Mouse (Mus musculus) embryonic facial prominence, embryonic 15.5 days (tissue): ENCODE data around the gene Ghrh. TPM values are rescaled to one million over a fixed set of nuclear protein-coding genes. Genes with fewer than 3 reads are reported as not detected.
A peak's percentile ranks its signal among the peaks of the same experiment; 100 is the strongest.

ENCODE experiments used
- ATAC-seq: fragments of 200-750 bp; cut with Nextera tagmentation; 2 replicates; pipeline ENCODE4 v1.8.0; 2017; ENCODE audit warnings: low read depth, moderate TSS enrichment; ENCODE audit not compliant: insufficient number of reproducible peaks, low FRiP score, low TSS enrichment
- H3K27ac ChIP-seq: fragments of 300-500 bp; sonication (generic); replicated peaks from 2 replicates; pipeline ENCODE4 v1.5.1; 2015; ENCODE audit warnings: mild to moderate bottlenecking, inconsistent platforms
- H3K27me3 ChIP-seq: fragments of 300-500 bp; sonication (generic); 2 replicates; pipeline ENCODE4 v1.6.1; 2015; ENCODE audit warnings: inconsistent platforms
- H3K36me3 ChIP-seq: fragments of 300-500 bp; sonication (generic); 2 replicates; pipeline ENCODE4 v1.6.1; 2015; ENCODE audit warnings: mild to moderate bottlenecking, inconsistent platforms
- H3K4me1 ChIP-seq: fragments of 300-500 bp; sonication (generic); 2 replicates; pipeline ENCODE4 v1.6.1; 2015; ENCODE audit warnings: inconsistent platforms
- H3K4me2 ChIP-seq: fragments of 300-500 bp; sonication (generic); replicated peaks from 2 replicates; pipeline ENCODE4 v1.6.1; 2015; ENCODE audit warnings: mild to moderate bottlenecking, inconsistent platforms
- H3K4me3 ChIP-seq: fragments of 300-500 bp; sonication (generic); replicated peaks from 2 replicates; pipeline ENCODE4 v1.5.1; 2015; ENCODE audit warnings: mild to moderate bottlenecking, inconsistent platforms
- H3K9ac ChIP-seq: fragments of 300-500 bp; sonication (generic); 2 replicates; pipeline ENCODE4 v1.6.1; 2015; ENCODE audit warnings: inconsistent platforms
- H3K9me3 ChIP-seq: fragments of 300-500 bp; sonication (generic); replicated peaks from 2 replicates; pipeline ENCODE4 v1.6.1; 2016; ENCODE audit warnings: inconsistent platforms
- WGBS: fragments of 180-500 bp; shearing (Covaris S2); methylation state at CpG from one replicate; pipeline ENCODE4 v1.1.7; 2015; 5-methylcytosine and 5-hydroxymethylcytosine counted together
- polyA plus RNA-seq: library from polyadenylated mRNA; unstranded; fragments of >200 nt; fragmentation: Nextera tagmentation; extraction: Ambion mirVana; gene quantifications from 2 replicates; pipeline ENCODE4 v1.2.1, GENCODE M21; 2015

Ghrh gene
- polyA plus RNA-seq, 1 experiment from 2014 or later, result not detected

GRCm38 (mm10) chr2:157343337-157343736 lies 4.0 kb downstream of the Ghrh start:
- Histone ChIP-seq H3K4me3 (no peak overlapping the region), H3K4me2 (no peak overlapping the region), H3K27me3 (no peaks in the 10 kb centered on the region), H3K4me1 (peaks cover 8% of the 10 kb centered on the region), H3K9ac (no peak overlapping the region), H3K36me3 (no peaks in the 10 kb centered on the region), H3K9me3 (no peaks in the 10 kb centered on the region), H3K27ac (no peak overlapping the region)
- ATAC-seq, result no peak
- WGBS, result 76% methylated on average over 6 of the region's 6 CpGs

- Histone ChIP-seq H3K4me3 (no peak overlapping the region), H3K9me3 (no peaks in the 10 kb centered on the region), H3K9ac (no peak overlapping the region), H3K27me3 (no peaks in the 10 kb centered on the region), H3K4me2 (no peak overlapping the region), H3K36me3 (no peaks in the 10 kb centered on the region), H3K4me1 (peaks cover 1% of the 10 kb centered on the region), H3K27ac (no peak overlapping the region)
- 38% methylated on average over 5 of the region's 5 CpGs for WGBS
- no peak for ATAC-seq
These were observed 4.9 kb downstream of the Ghrh start for GRCm38 (mm10) chr2:157342328-157342926.

GRCm38 (mm10) chr2:157341554-157342270 lies 5.6 kb downstream of the Ghrh start:
- Histone ChIP-seq H3K36me3 (no peaks in the 10 kb centered on the region), H3K9ac (no peak overlapping the region), H3K4me3 (no peak overlapping the region), H3K4me1 (no peaks in the 10 kb centered on the region), H3K27ac (no peak overlapping the region), H3K4me2 (no peak overlapping the region), H3K27me3 (no peaks in the 10 kb centered on the region), H3K9me3 (no peaks in the 10 kb centered on the region)
- ATAC-seq, result no peak
- 38% methylated on average over 11 of the region's 11 CpGs for WGBS

DNA sequence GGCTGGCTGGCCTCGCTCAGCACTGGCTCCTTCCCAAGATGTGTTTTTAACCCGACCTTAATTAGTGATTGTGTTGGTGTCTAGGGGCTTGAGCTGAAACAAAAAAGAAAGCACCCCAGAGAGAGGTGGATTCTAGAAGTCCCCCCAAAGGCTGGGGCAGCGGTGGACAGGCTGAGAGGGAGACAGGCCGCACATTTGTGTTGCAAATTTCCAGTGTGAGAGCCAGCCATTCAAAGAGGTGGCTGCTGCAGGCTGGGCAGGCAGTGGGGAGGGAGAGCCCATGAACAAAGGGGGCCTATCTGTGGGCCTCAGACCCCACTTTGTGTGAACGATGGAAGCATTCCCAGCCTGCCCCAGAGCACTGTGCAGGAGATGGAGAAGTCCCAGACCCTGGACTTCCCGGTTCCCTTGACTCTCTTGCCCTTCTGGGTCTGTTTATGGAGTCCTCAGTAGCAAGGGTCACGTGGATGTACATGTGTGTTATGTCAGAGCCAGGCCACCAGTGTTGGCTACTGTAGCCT lies 7.0 kb downstream of the Ghrh start:
- Histone ChIP-seq H3K4me1 (no peaks in the 10 kb centered on the region), H3K27ac (no peak overlapping the region), H3K27me3 (no peaks in the 10 kb centered on the region), H3K9me3 (no peaks in the 10 kb centered on the region), H3K36me3 (no peaks in the 10 kb centered on the region), H3K4me3 (no peak overlapping the region), H3K9ac (no peak overlapping the region), H3K4me2 (no peak overlapping the region)
- WGBS, result 38% methylated on average over 7 of the region's 7 CpGs
- no peak for ATAC-seq

DNA sequence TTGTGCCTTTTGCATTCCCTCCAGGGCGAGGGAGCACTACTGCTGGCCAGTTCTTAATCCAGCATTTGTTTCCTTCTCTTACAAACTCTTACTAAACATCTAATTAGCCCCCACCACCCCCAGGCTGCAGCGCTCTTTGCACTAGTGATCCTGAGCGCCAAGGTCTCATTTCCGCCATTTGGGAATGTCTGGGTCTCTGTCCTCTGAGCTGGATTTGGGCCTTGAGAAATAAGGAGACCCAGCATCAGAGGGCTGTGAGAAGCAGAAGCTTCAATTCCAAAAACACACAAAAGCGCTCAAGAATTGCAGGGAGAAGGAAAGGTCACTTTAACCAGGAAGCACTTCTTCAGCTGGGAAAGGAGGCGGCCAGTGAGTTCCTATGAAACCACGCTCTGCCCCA lies 7.8 kb downstream of the Ghrh start:
- H3K9me3 ChIP-seq, result no peaks in the 10 kb centered on the region
- no peaks in the 10 kb centered on the region for H3K27me3 ChIP-seq
- no peaks in the 10 kb centered on the region for H3K36me3 ChIP-seq
- H3K4me1 ChIP-seq, result no peaks in the 10 kb centered on the region
- no peak overlapping the region for H3K4me2 ChIP-seq
- H3K27ac ChIP-seq, result no peak overlapping the region
- no peak for ATAC-seq
- no peak overlapping the region for H3K4me3 ChIP-seq
- 66% methylated on average over 7 of the region's 7 CpGs for WGBS
- H3K9ac ChIP-seq, result no peak overlapping the region

- Histone ChIP-seq H3K4me1 (no peaks in the 10 kb centered on the region), H3K36me3 (no peaks in the 10 kb centered on the region), H3K9me3 (no peaks in the 10 kb centered on the region), H3K4me2 (no peak overlapping the region), H3K4me3 (no peak overlapping the region), H3K27me3 (no peaks in the 10 kb centered on the region), H3K27ac (no peak overlapping the region), H3K9ac (no peak overlapping the region)
- WGBS, result 38% methylated on average over 5 of the region's 5 CpGs
- ATAC-seq, result no peak
These were observed 8.6 kb downstream of the Ghrh start for GRCm38 (mm10) chr2:157338663-157339062.

DNA sequence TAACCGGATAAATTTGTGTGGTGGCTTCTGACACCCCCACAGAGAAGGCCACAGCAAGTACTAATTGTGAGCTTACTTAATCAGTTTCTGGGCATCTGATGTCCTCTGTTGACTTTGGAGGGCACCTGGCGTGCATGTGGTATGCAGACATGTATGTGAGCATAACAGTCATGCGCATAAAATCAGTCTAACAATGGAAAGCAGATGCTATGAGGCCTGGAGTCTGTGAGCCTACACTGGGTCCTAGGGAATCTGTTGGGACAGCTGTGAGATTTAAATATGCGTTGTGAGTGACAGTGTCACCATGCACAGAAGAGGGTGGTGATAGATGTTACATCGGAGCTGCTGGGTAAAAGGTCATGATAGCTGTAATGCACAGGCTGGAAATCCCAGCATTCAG lies 15.2 kb downstream of the Ghrh start:
- 46% methylated on average over 5 of the region's 5 CpGs for WGBS
- H3K36me3 ChIP-seq, result peaks cover 10% of the 10 kb centered on the region; the same call in 1 of the 2 replicates
- no peak overlapping the region for H3K27ac ChIP-seq
- no peak overlapping the region for H3K4me2 ChIP-seq
- H3K27me3 ChIP-seq, result no peaks in the 10 kb centered on the region
- no peaks in the 10 kb centered on the region for H3K9me3 ChIP-seq
- H3K4me3 ChIP-seq, result no peak overlapping the region
- ATAC-seq, result no peak
- H3K4me1 ChIP-seq, result no peaks in the 10 kb centered on the region
- H3K9ac ChIP-seq, result no peak overlapping the region

GRCm38 (mm10) chr2:157328570-157328969 lies 18.7 kb downstream of the Ghrh start:
- H3K4me3 ChIP-seq, result no peak overlapping the region
- H3K9ac ChIP-seq, result no peak overlapping the region
- ATAC-seq, result 0 out of 2 replicates have a peak, but pooled peaks have one; percentile 49
- no peaks in the 10 kb centered on the region for H3K27me3 ChIP-seq
- H3K9me3 ChIP-seq, result no peaks in the 10 kb centered on the region
- WGBS, result 39% methylated on average over 11 of the region's 11 CpGs
- H3K4me1 ChIP-seq, result no peaks in the 10 kb centered on the region
- no peak overlapping the region for H3K27ac ChIP-seq
- no peak overlapping the region for H3K4me2 ChIP-seq
- peaks cover 45% of the 10 kb centered on the region for H3K36me3 ChIP-seq

DNA sequence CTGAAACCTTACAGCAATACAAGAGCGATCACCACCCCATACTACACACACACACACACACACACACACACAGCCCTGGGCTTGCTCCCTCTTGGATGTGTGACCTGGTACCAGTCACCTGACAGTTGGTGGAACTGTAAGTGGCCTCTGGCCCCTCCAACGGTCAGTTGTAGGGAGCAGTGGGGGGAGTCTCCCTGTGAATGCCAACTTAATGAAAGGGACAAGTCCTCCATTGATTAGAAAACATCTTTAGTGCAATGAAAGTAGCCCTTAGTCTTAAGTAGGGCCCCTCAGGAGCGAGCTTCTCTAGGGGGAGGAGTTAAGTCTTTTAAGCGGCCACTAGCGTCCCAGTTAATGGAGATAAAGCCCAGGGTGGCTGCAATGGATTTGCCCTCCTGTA lies 19.2 kb downstream of the Ghrh start:
- Histone ChIP-seq H3K9me3 (no peaks in the 10 kb centered on the region), H3K4me1 (no peaks in the 10 kb centered on the region), H3K36me3 (peaks cover 50% of the 10 kb centered on the region), H3K4me2 (no peak overlapping the region), H3K27ac (no peak overlapping the region), H3K27me3 (no peaks in the 10 kb centered on the region), H3K9ac (no peak overlapping the region), H3K4me3 (no peak overlapping the region)
- no peak for ATAC-seq
- 47% methylated on average over 5 of the region's 5 CpGs for WGBS

- H3K27ac ChIP-seq, result 0 out of 2 replicates have a peak overlapping the region, but pooled peaks have one; percentile 0
- ATAC-seq, result no peak
- H3K4me2 ChIP-seq, result no peak overlapping the region
- H3K36me3 ChIP-seq, result peaks cover 77% of the 10 kb centered on the region
- H3K9me3 ChIP-seq, result no peaks in the 10 kb centered on the region
- no peak overlapping the region for H3K9ac ChIP-seq
- 0 out of 2 replicates have a peak, but pooled peaks cover 5% of the 10 kb centered on the region for H3K4me1 ChIP-seq
- no peaks in the 10 kb centered on the region for H3K27me3 ChIP-seq
- no peak overlapping the region for H3K4me3 ChIP-seq
- 58% methylated on average over 2 of the region's 2 CpGs for WGBS
These were observed 22.1 kb downstream of the Ghrh start for GRCm38 (mm10) chr2:157325238-157325637.

GRCm38 (mm10) chr2:157322029-157322766 lies 25.1 kb downstream of the Ghrh start:
- peaks cover 90% of the 10 kb centered on the region for H3K36me3 ChIP-seq
- no peak overlapping the region for H3K4me2 ChIP-seq
- no peak overlapping the region for H3K9ac ChIP-seq
- H3K9me3 ChIP-seq, result no peaks in the 10 kb centered on the region
- 77% methylated on average over 5 of the region's 5 CpGs for WGBS
- no peak overlapping the region for H3K4me3 ChIP-seq
- no peaks in the 10 kb centered on the region for H3K27me3 ChIP-seq
- no peak overlapping the region for H3K27ac ChIP-seq
- ATAC-seq, result no peak
- 0 out of 2 replicates have a peak, but pooled peaks cover 6% of the 10 kb centered on the region for H3K4me1 ChIP-seq
